Mouse (Mus musculus) right cerebral cortex, postnatal 10 days (tissue): Measurements from ENCODE around the gene Lrp10.

ENCODE experiments used
- DNase-seq, 2 experiments: peaks; one replicate each; pipeline ENCODE4 v3.0.0; 2021; ENCODE audit warnings: low spot score in 2 of 2

Gene Lrp10

GRCm38 (mm10) chr14:54475941-54476844, 12.3 kb downstream of the Lrp10 start, which contains the start of gene Rem2:
TSS of gene Rem2 (plus strand) at chr14:54476100.
- peak; percentile 83 to 91 for DNase-seq

- no peak for DNase-seq
Measured at GRCm38 (mm10) chr14:54477172-54477909, 13.4 kb downstream of the Lrp10 start.

- no peak for DNase-seq
Measured at GRCm38 (mm10) chr14:54479451-54479920, 15.5 kb downstream of the Lrp10 start.

- DNase-seq = no peak
Measured at GRCm38 (mm10) chr14:54480673-54481072, 16.7 kb downstream of the Lrp10 start.

- no peak for DNase-seq
Measured at GRCm38 (mm10) chr14:54481402-54481801, 17.5 kb downstream of the Lrp10 start.

GRCm38 (mm10) chr14:54482498-54482897, 18.6 kb downstream of the Lrp10 start:
- no peak for DNase-seq

GRCm38 (mm10) chr14:54485899-54486298, 22.0 kb downstream of the Lrp10 start:
- no peak for DNase-seq

GRCm38 (mm10) chr14:54487732-54488131, 23.8 kb downstream of the Lrp10 start:
- DNase-seq = no peak

- DNase-seq = no peak
Measured at GRCm38 (mm10) chr14:54488350-54488749, 24.4 kb downstream of the Lrp10 start.

GRCm38 (mm10) chr14:54492345-54493131, 28.6 kb downstream of the Lrp10 start:
- DNase-seq = no peak

GRCm38 (mm10) chr14:54493236-54493635, 29.3 kb downstream of the Lrp10 start:
- no peak for DNase-seq

- peak in 1 of 2 experiments; percentile 64 for DNase-seq
Measured at GRCm38 (mm10) chr14:54494234-54494633, 30.3 kb downstream of the Lrp10 start.

GRCm38 (mm10) chr14:54496706-54497105, 32.8 kb downstream of the Lrp10 start:
- no peak for DNase-seq

GRCm38 (mm10) chr14:54499330-54499729, 35.4 kb downstream of the Lrp10 start:
- DNase-seq = no peak

- DNase-seq = no peak
Measured at GRCm38 (mm10) chr14:54501365-54501764, 37.4 kb downstream of the Lrp10 start.

GRCm38 (mm10) chr14:54503092-54503491, 39.2 kb downstream of the Lrp10 start:
- no peak for DNase-seq

GRCm38 (mm10) chr14:54509774-54510173, 45.8 kb downstream of the Lrp10 start:
- no peak for DNase-seq

- DNase-seq = no peak
Measured at GRCm38 (mm10) chr14:54516710-54517310, 52.9 kb downstream of the Lrp10 start.
